ENCODE assay signal across 8 mouse cellular contexts in the genomic region with DNA sequence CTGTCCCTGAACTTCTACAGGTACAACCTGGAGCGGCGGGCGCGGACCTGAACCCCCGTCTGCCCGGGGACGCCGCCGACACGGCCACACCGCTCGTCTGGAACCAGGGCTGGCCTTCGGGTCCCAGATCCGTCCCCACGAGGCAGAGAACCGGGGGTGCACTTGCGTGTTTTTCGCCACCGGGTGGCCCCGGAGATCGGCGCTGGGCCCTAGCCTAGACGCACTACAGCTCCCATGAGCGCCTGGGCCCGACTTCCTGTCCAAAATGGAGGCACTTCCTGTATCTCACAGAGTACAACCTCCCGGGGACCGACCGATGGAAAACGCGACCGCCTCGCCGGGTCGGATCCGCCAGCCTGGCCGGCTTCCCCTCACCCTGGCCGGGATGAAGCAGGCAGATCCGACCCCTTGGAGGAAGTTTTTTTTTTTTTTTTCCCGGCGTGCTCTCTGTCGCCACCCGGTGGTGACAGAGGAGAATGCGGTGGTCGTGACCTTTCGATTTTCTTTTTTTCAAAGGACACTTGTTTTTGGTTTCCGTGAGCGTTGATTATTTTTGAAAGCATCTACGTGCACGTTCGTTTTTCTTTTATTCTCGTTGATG. TPM values are rescaled to one million over a fixed set of nuclear protein-coding genes. Genes with fewer than 3 reads are reported as not detected.
DNase-seq lines count a peak whose midpoint lies in the region; ATAC-seq and TF ChIP-seq lines count a peak whose summit lies in the region.
"Not testable (repeated sequence)": the region's sequence is repeated elsewhere in the genome, so short reads cannot be mapped to it uniquely, and the experiment has no call there.

No protein-coding gene starts in this region.

- not testable (repeated sequence) for H3K27ac ChIP-seq in heart, embryonic 10.5 days; kidney, embryonic 14.5 days (ENCODE audit: low read depth, low read length); limb, embryonic 14.5 days (replicated peaks; ENCODE audit: low read depth, low read length)
- H3K27ac ChIP-seq in midbrain, embryonic 16.5 days (ENCODE audit: low read length): peak overlapping the region; percentile 79

- peaks cover 42% of the 10 kb centered on the region for H3K36me3 ChIP-seq in heart, embryonic 10.5 days
- H3K36me3 ChIP-seq in kidney, embryonic 14.5 days (ENCODE audit: control insufficient read depth, insufficient read depth, low read length): peaks cover 29% of the 10 kb centered on the region
- H3K36me3 ChIP-seq in limb, embryonic 14.5 days (ENCODE audit: control insufficient read depth, insufficient read depth, low read length): peaks cover 23% of the 10 kb centered on the region
- H3K36me3 ChIP-seq in midbrain, embryonic 16.5 days (ENCODE audit: control insufficient read depth, insufficient read depth, low read length): peaks cover 12% of the 10 kb centered on the region

- not testable (repeated sequence) for H3K9ac ChIP-seq in kidney, embryonic 14.5 days (ENCODE audit: low read depth, low read length); limb, embryonic 14.5 days (ENCODE audit: low read depth, low read length, severe bottlenecking); midbrain, embryonic 16.5 days (ENCODE audit: low read depth, low read length)

- H3K4me3 ChIP-seq in heart, embryonic 10.5 days; kidney, embryonic 14.5 days (ENCODE audit: low read length); limb, embryonic 14.5 days (replicated peaks; ENCODE audit: low read length): not testable (repeated sequence)
- H3K4me3 ChIP-seq in midbrain, embryonic 16.5 days (ENCODE audit: low read depth, low read length): peak overlapping the region; percentile 21

- 70% methylated on average over 51 of the region's 51 CpGs for WGBS in heart, embryonic 10.5 days
- WGBS in kidney, embryonic 14.5 days: 75% methylated on average over 51 of the region's 51 CpGs
- 68% methylated on average over 48 of the region's 51 CpGs for WGBS in limb, embryonic 14.5 days
- WGBS in midbrain, embryonic 16.5 days: 52% methylated on average over 51 of the region's 51 CpGs

- TF ChIP-seq POLR2A in limb, embryonic 14.5 days (IDR thresholded peaks at IDR 0.05; ENCODE audit: borderline replicate concordance, extremely low read depth, insufficient read depth, insufficient read length): not testable (repeated sequence)

- H3K27me3 ChIP-seq in heart, embryonic 10.5 days (ENCODE audit: insufficient read depth, poor library complexity, severe bottlenecking); kidney, embryonic 14.5 days (ENCODE audit: control insufficient read depth, insufficient read depth, low read length); limb, embryonic 14.5 days (ENCODE audit: control insufficient read depth, insufficient read depth, low read length); midbrain, embryonic 16.5 days (ENCODE audit: control insufficient read depth, insufficient read depth, low read depth, low read length): not testable (repeated sequence)

- H3K4me2 ChIP-seq in kidney, embryonic 14.5 days (replicated peaks; ENCODE audit: low read depth, low read length); limb, embryonic 14.5 days (replicated peaks; ENCODE audit: low read depth, low read length, severe bottlenecking): not testable (repeated sequence)
- peak overlapping the region; percentile 42; the same call in 1 of the 2 replicates for H3K4me2 ChIP-seq in midbrain, embryonic 16.5 days (ENCODE audit: low read length)

- peaks cover 43% of the 10 kb centered on the region for H3K9me3 ChIP-seq in heart, embryonic 10.5 days
- peaks cover 39% of the 10 kb centered on the region for H3K9me3 ChIP-seq in kidney, embryonic 14.5 days (ENCODE audit: control insufficient read depth, low read length)
- peaks cover 41% of the 10 kb centered on the region for H3K9me3 ChIP-seq in limb, embryonic 14.5 days (ENCODE audit: control insufficient read depth, low read length)
- peaks cover 34% of the 10 kb centered on the region for H3K9me3 ChIP-seq in midbrain, embryonic 16.5 days (replicated peaks; ENCODE audit: control insufficient read depth, low read length, poor library complexity, severe bottlenecking)

- peak; percentile 89 for ATAC-seq in erythroblast, adult 5-6 weeks (replicated peaks; ENCODE audit: low FRiP score, poor library complexity, severe bottlenecking)
- ATAC-seq in kidney, embryonic 14.5 days (ENCODE audit: low FRiP score, low TSS enrichment): peak; percentile 91
- peak; percentile 92 for ATAC-seq in limb, embryonic 14.5 days (ENCODE audit: low FRiP score, low read depth)
- ATAC-seq in midbrain, embryonic 16.5 days: peak; percentile 91

- not testable (repeated sequence) for H3K4me1 ChIP-seq in heart, embryonic 10.5 days; kidney, embryonic 14.5 days (ENCODE audit: control insufficient read depth, insufficient read depth, low read length); limb, embryonic 14.5 days (ENCODE audit: control insufficient read depth, insufficient read depth, low read length); midbrain, embryonic 16.5 days (ENCODE audit: control insufficient read depth, insufficient read depth, low read length)

- peak; percentile 39 for DNase-seq in 3134 (ENCODE audit: extremely low read depth, insufficient read length, low spot score)
- DNase-seq in adrenal gland, postnatal 4 days (ENCODE audit: low spot score in 2 of 2): peak; percentile 88 to 98
- DNase-seq in heart, embryonic 10.5 days (ENCODE audit: low spot score): peak; percentile 89
- DNase-seq in limb, embryonic 14.5 days (ENCODE audit: low spot score): peak; percentile 64
- peak; percentile 66 to 93 for DNase-seq in spleen, postnatal 14 days (ENCODE audit: low spot score in 2 of 2)

RNA-seq across cellular contexts. Expression of a gene that starts 10.1 kb away (rescaled TPM):
- total RNA-seq in adrenal gland, postnatal 4 days (2021): not detected
- total RNA-seq in erythroblast, adult 5-6 weeks (2015; ENCODE audit: low replicate concordance): not detected in 2 replicates
- not detected in 2 replicates for total RNA-seq in erythroblast, adult 5-6 weeks (2017; ENCODE audit: low replicate concordance)
- polyA plus RNA-seq in heart, embryonic 10.5 days (2016; fragmentation: Nextera tagmentation; extraction: Ambion mirVana): not detected in 2 replicates
- polyA plus RNA-seq in kidney, embryonic 14.5 days (2014; fragmentation: Nextera tagmentation; extraction: Ambion mirVana): not detected in 2 replicates
- not detected in 2 replicates for polyA plus RNA-seq in limb, embryonic 14.5 days (2012; rRNA removed)
- not detected in 2 replicates for polyA plus RNA-seq in limb, embryonic 14.5 days (2014; fragmentation: Nextera tagmentation; extraction: Ambion mirVana)
- not detected in 2 replicates for polyA plus RNA-seq in midbrain, embryonic 16.5 days (2015; fragmentation: Nextera tagmentation; extraction: Ambion mirVana)

RNA-seq across cellular contexts. Expression of a gene that starts 40.1 kb away (rescaled TPM):
- total RNA-seq in adrenal gland, postnatal 4 days (2021): not detected
- not detected in 2 replicates for total RNA-seq in erythroblast, adult 5-6 weeks (2015; ENCODE audit: low replicate concordance)
- total RNA-seq in erythroblast, adult 5-6 weeks (2017; ENCODE audit: low replicate concordance): not detected in 2 replicates
- polyA plus RNA-seq in heart, embryonic 10.5 days (2016; fragmentation: Nextera tagmentation; extraction: Ambion mirVana): not detected in 2 replicates
- polyA plus RNA-seq in kidney, embryonic 14.5 days (2014; fragmentation: Nextera tagmentation; extraction: Ambion mirVana): not detected in 2 replicates
- not detected in 2 replicates for polyA plus RNA-seq in limb, embryonic 14.5 days (2012; rRNA removed)
- not detected in 2 replicates for polyA plus RNA-seq in limb, embryonic 14.5 days (2014; fragmentation: Nextera tagmentation; extraction: Ambion mirVana)
- polyA plus RNA-seq in midbrain, embryonic 16.5 days (2015; fragmentation: Nextera tagmentation; extraction: Ambion mirVana): not detected in 2 replicates

Comparison
In these comparisons a context has a peak if more than half of its experiments do, and no peak if none do; other contexts are left out.
1. DNase-seq: peak in every context shown above with its lines; median percentile 93 in adrenal gland, postnatal 4 days; 89 in heart, embryonic 10.5 days; 80 in spleen, postnatal 14 days; 64 in limb, embryonic 14.5 days; 39 in 3134.